Mouse (Mus musculus) E14TG2a.4 (cell line): ENCODE data around the gene Epn2.

Source experiments
- H3K27me3 ChIP-seq: 2 replicates; pipeline ENCODE4 v1.6.1; 2014; ENCODE audit warnings: low read length, control low read depth; ENCODE audit not compliant: insufficient read depth
- H3K36me3 ChIP-seq: 2 replicates; pipeline ENCODE4 v1.6.1; 2014; ENCODE audit warnings: low read length, control low read depth; ENCODE audit not compliant: insufficient read depth
- H3K4me1 ChIP-seq: replicated peaks from 2 replicates; pipeline ENCODE4 v1.6.1; 2014; ENCODE audit warnings: low read depth, low read length, control low read depth
- H3K4me3 ChIP-seq: replicated peaks from 2 replicates; pipeline ENCODE4 v1.5.1; 2014; ENCODE audit warnings: mild to moderate bottlenecking, low read length
- H3K9me3 ChIP-seq: 2 replicates; pipeline ENCODE4 v1.6.1; 2014; ENCODE audit warnings: low read length, control low read depth
- CTCF ChIP-seq: conservative IDR thresholded peaks from 2 replicates; pipeline ENCODE4 v1.5.1; 2014; ENCODE audit warnings: low read length
- NANOG ChIP-seq: IDR thresholded peaks from 2 replicates; pipeline ENCODE4 v1.6.1; 2014; ENCODE audit warnings: borderline replicate concordance, low read length, mixed read lengths
- POU5F1 ChIP-seq: IDR thresholded peaks from 2 replicates; pipeline ENCODE4 v1.6.1; 2014; ENCODE audit warnings: low read length, borderline replicate concordance

Gene Epn2

GRCm38 (mm10) chr11:61486458-61487219 is 92.8 kb downstream of the Epn2 start:
- TF ChIP-seq CTCF (no peak), NANOG (no peak), POU5F1 (no peak)
- Histone ChIP-seq H3K36me3 (peaks cover 41% of the 10 kb centered on the region), H3K27me3 (peaks cover 15% of the 10 kb centered on the region), H3K4me3 (peak overlapping the region; percentile 10; the same call in 1 of the 2 replicates), H3K9me3 (no peaks in the 10 kb centered on the region), H3K4me1 (peaks cover 86% of the 10 kb centered on the region)

GRCm38 (mm10) chr11:61485541-61486457 is 93.7 kb downstream of the Epn2 start:
- TF ChIP-seq CTCF (no peak), NANOG (no peak), POU5F1 (no peak)
- Histone ChIP-seq H3K36me3 (peaks cover 32% of the 10 kb centered on the region), H3K9me3 (no peaks in the 10 kb centered on the region), H3K27me3 (peaks cover 15% of the 10 kb centered on the region), H3K4me3 (no peak overlapping the region), H3K4me1 (peaks cover 81% of the 10 kb centered on the region)

GRCm38 (mm10) chr11:61484613-61485540 is 94.6 kb downstream of the Epn2 start, which contains the start of gene Mfap4:
Gene Mfap4 (plus strand): TSS chr11:61485431.
- Histone ChIP-seq H3K9me3 (no peaks in the 10 kb centered on the region), H3K27me3 (peaks cover 17% of the 10 kb centered on the region), H3K36me3 (peaks cover 23% of the 10 kb centered on the region), H3K4me1 (peaks cover 74% of the 10 kb centered on the region), H3K4me3 (peak within 1 kb of the TSS; percentile 60)
- TF ChIP-seq CTCF, result no peak
- no peak for TF ChIP-seq POU5F1
- TF ChIP-seq NANOG, result no peak

GRCm38 (mm10) chr11:61484256-61484612 is 95.3 kb downstream of the Epn2 start:
- peak overlapping the region; percentile 60 for H3K4me3 ChIP-seq
- peaks cover 17% of the 10 kb centered on the region for H3K36me3 ChIP-seq
- peaks cover 17% of the 10 kb centered on the region for H3K27me3 ChIP-seq
- no peaks in the 10 kb centered on the region for H3K9me3 ChIP-seq
- TF ChIP-seq NANOG (no peak), CTCF (no peak), POU5F1 (no peak)
- peaks cover 67% of the 10 kb centered on the region for H3K4me1 ChIP-seq

- Histone ChIP-seq H3K9me3 (no peaks in the 10 kb centered on the region), H3K36me3 (peaks cover 8% of the 10 kb centered on the region), H3K4me1 (peaks cover 58% of the 10 kb centered on the region), H3K27me3 (peaks cover 17% of the 10 kb centered on the region), H3K4me3 (no peak overlapping the region)
- TF ChIP-seq POU5F1 (no peak), CTCF (no peak), NANOG (no peak)
These were observed 96.2 kb downstream of the Epn2 start for GRCm38 (mm10) chr11:61483226-61483845.

GRCm38 (mm10) chr11:61481239-61482090 is 98.0 kb downstream of the Epn2 start:
- Histone ChIP-seq H3K4me3 (no peak overlapping the region), H3K27me3 (peaks cover 25% of the 10 kb centered on the region), H3K4me1 (peaks cover 55% of the 10 kb centered on the region), H3K36me3 (no peaks in the 10 kb centered on the region), H3K9me3 (no peaks in the 10 kb centered on the region)
- TF ChIP-seq NANOG (no peak), POU5F1 (no peak)

- Histone ChIP-seq H3K4me1 (peaks cover 28% of the 10 kb centered on the region), H3K4me3 (no peak overlapping the region), H3K27me3 (peaks cover 11% of the 10 kb centered on the region), H3K36me3 (no peaks in the 10 kb centered on the region), H3K9me3 (no peaks in the 10 kb centered on the region)
- TF ChIP-seq POU5F1, result no peak
- no peak for TF ChIP-seq NANOG
- TF ChIP-seq CTCF, result no peak
These were observed 100.7 kb downstream of the Epn2 start for GRCm38 (mm10) chr11:61478788-61479187.
